Mouse (Mus musculus) midbrain, postnatal 0 days (tissue): Measurements from ENCODE around the gene Prss46. TPM values are rescaled to one million over a fixed set of nuclear protein-coding genes. Genes with fewer than 3 reads are reported as not detected.
"Not testable (repeated sequence)": the region's sequence is repeated elsewhere in the genome, so short reads cannot be mapped to it uniquely, and the experiment has no call there.

Experiments used
- ATAC-seq: fragments of 200-750 bp; cut with Nextera tagmentation; 2 replicates; pipeline ENCODE4 v1.8.0; 2017; ENCODE audit warnings: moderate number of reproducible peaks, mild to moderate bottlenecking, moderate TSS enrichment, moderate library complexity; ENCODE audit not compliant: low FRiP score
- DNase-seq: peaks from one replicate; pipeline ENCODE4 v3.0.0-alpha.2; 2015; ENCODE audit warnings: low spot score
- H3K27ac ChIP-seq: fragments of 300-500 bp; sonication (generic); 2 replicates; pipeline ENCODE4 v1.5.1; 2014; ENCODE audit warnings: low read depth, mild to moderate bottlenecking, low read length, mixed read lengths
- H3K27me3 ChIP-seq: fragments of 300-500 bp; sonication (generic); 2 replicates; pipeline ENCODE4 v1.6.1; 2014; ENCODE audit warnings: low read length, control low read depth, mixed read lengths; ENCODE audit not compliant: insufficient read depth
- H3K36me3 ChIP-seq: fragments of 300-500 bp; sonication (generic); 2 replicates; pipeline ENCODE4 v1.6.1; 2014; ENCODE audit warnings: low read length, control low read depth, mixed read lengths; ENCODE audit not compliant: insufficient read depth
- H3K4me1 ChIP-seq: fragments of 300-500 bp; sonication (generic); 2 replicates; pipeline ENCODE4 v1.6.1; 2014; ENCODE audit warnings: mild to moderate bottlenecking, control low read depth, antibody characterized with exemption, low read length, mixed read lengths; ENCODE audit not compliant: insufficient read depth
- H3K4me2 ChIP-seq: fragments of 300-500 bp; sonication (generic); 2 replicates; pipeline ENCODE4 v1.6.1; 2014; ENCODE audit warnings: low read depth, mild to moderate bottlenecking, low read length, mixed read lengths; ENCODE audit not compliant: poor library complexity, severe bottlenecking
- H3K4me3 ChIP-seq: fragments of 300-500 bp; sonication (generic); 2 replicates; pipeline ENCODE4 v1.5.1; 2014; ENCODE audit warnings: low read depth, mild to moderate bottlenecking, low read length, moderate library complexity
- H3K9ac ChIP-seq: fragments of 300-500 bp; sonication (generic); replicated peaks from 2 replicates; pipeline ENCODE4 v1.6.1; 2014; ENCODE audit warnings: mild to moderate bottlenecking, low read length, moderate library complexity, mixed read lengths; ENCODE audit not compliant: poor library complexity, severe bottlenecking
- H3K9me3 ChIP-seq: fragments of 300-500 bp; sonication (generic); 2 replicates; pipeline ENCODE4 v1.6.1; 2016; ENCODE audit warnings: low read length, control low read depth
- CTCF ChIP-seq: IDR thresholded peaks from 2 replicates; pipeline ENCODE4 v1.5.1; 2016; ENCODE audit warnings: antibody characterized with exemption, mild to moderate bottlenecking
- WGBS: fragments of 180-500 bp; shearing (Covaris S2); extraction: QIAGEN DNeasy Blood & Tissue Kit; methylation state at CpG from one replicate; pipeline ENCODE4 v1.1.7; 2014; 5-methylcytosine and 5-hydroxymethylcytosine counted together
- polyA plus RNA-seq: library from polyadenylated mRNA; unstranded; fragments of >200 nt; fragmentation: Nextera tagmentation; extraction: Ambion mirVana; gene quantifications from 2 replicates; pipeline ENCODE4 v1.2.1, GENCODE M21; 2015
- total RNA-seq: library from RNA; depleted of rRNA; stranded (reverse); fragments of >200 nt; gene quantifications from 2 replicates; pipeline ENCODE4 v1.2.3, GENCODE M21; 2014

Prss46 gene
- total and polyA plus RNA-seq, 2 experiments from 2014 or later, result 0.12 TPM; not detected in 1

DNA sequence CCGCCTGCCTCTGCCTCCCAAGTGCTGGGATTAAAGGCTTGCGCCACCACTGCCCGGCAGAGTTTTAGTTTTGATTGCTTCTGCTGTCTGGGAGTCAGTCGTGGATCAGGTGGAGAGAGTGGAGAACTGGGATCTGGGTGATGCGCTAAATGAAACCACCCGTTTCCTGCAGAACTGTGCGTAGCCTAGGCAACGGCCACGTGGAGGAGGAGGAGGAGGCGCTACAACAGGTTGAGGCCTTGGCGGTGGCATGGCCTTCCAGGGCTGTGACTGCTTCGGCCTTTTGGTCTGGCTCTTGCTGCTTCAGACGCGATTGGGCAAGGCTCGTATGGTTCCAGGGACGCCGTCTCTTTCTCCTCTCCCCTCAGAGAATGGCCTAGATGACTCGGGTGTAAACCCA lies 30.5 kb upstream of the Prss46 start, which contains the start of gene Prss44:
TSS of gene Prss44 (plus strand) at position 206 of the 400 bp plus-strand sequence.
- no peaks in the 10 kb centered on the region for H3K4me1 ChIP-seq
- DNase-seq (no peak), ATAC-seq (no peak)
- H3K9me3 ChIP-seq, result no peaks in the 10 kb centered on the region
- H3K4me2 ChIP-seq, result no peak within 1 kb of the TSS
- 71% methylated on average over 18 of the region's 18 CpGs for WGBS
- H3K9ac ChIP-seq, result no peak within 1 kb of the TSS
- no peaks in the 10 kb centered on the region for H3K27me3 ChIP-seq
- no peak for TF ChIP-seq CTCF
- H3K27ac ChIP-seq, result no peak within 1 kb of the TSS
- H3K36me3 ChIP-seq, result no peaks in the 10 kb centered on the region
- H3K4me3 ChIP-seq, result no peak within 1 kb of the TSS

DNA sequence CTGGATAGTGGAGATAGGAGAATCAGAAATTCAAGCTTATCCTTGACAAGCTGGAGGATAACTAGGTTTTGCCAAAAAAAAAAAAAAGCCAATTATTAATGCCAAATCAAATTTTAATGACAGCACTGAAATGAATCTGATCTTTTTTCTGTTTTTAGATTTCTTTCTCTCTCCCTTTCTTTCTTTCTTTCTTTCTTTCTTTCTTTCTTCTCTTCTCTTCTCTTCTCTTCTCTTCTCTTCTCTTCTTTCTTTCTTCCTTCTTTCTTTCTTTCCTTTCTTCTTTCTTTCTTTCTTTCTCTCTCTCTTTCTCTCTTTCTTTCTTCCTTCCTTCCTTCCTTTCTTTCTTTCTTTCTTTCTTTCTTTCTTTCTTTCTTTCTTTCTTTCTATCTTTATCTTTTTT lies 23.8 kb upstream of the Prss46 start:
- H3K4me3 ChIP-seq, H3K9ac ChIP-seq, H3K4me1 ChIP-seq, H3K36me3 ChIP-seq, H3K4me2 ChIP-seq, H3K27ac ChIP-seq, DNase-seq, ATAC-seq, H3K9me3 ChIP-seq, H3K27me3 ChIP-seq: not testable (repeated sequence)

DNA sequence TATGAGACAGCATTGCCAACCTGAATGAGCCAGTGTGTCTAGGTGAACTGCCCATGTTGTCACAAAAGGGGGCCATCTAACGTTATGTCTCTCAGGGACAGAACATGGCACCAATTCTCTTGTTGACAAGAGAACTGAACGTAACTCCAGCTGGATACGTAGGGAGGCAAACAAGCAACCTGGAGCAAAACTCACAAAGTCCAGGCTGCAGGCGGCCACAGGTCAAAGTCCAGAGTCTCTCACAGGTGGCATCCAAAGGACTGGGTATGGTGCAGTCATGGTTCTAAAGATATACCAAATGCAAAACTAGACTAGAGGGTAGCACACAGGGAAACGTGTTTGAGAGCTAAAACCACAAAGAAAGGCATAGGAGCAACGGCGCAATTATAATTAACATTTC lies 22.9 kb upstream of the Prss46 start:
- Histone ChIP-seq H3K27ac (no peak overlapping the region), H3K9ac (no peak overlapping the region), H3K27me3 (no peaks in the 10 kb centered on the region), H3K4me3 (no peak overlapping the region), H3K9me3 (no peaks in the 10 kb centered on the region), H3K4me2 (no peak overlapping the region), H3K36me3 (no peaks in the 10 kb centered on the region), H3K4me1 (no peaks in the 10 kb centered on the region)
- no peak for DNase-seq
- 87% methylated on average over 7 of the region's 7 CpGs for WGBS
- no peak for ATAC-seq
- no peak for TF ChIP-seq CTCF

DNA sequence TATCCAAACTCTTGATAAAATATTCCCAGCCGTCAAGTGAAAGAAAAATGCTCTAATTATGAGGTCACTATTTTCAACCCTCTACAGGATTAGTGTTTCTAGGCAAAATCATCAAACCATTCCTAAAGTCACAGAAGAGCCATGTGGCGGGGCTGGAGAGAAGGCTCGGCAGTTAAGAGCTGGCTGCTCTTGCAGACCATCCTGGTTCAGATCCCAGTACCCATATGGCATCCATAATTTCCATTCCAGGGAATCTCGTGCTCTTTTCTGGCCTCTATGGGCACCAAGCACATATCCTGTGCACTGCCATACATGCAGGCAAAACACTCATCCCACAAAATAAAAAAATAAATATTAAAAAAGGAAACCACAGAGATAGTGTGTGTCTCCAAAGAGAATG lies 18.9 kb upstream of the Prss46 start:
- Histone ChIP-seq H3K9ac (no peak overlapping the region), H3K9me3 (no peaks in the 10 kb centered on the region), H3K4me3 (no peak overlapping the region), H3K4me2 (no peak overlapping the region), H3K4me1 (no peaks in the 10 kb centered on the region), H3K36me3 (no peaks in the 10 kb centered on the region), H3K27me3 (no peaks in the 10 kb centered on the region), H3K27ac (no peak overlapping the region)
- DNase-seq (peak; percentile 41), ATAC-seq (no peak)
- 80% methylated on average over 4 of the region's 4 CpGs for WGBS
- no peak for TF ChIP-seq CTCF

DNA sequence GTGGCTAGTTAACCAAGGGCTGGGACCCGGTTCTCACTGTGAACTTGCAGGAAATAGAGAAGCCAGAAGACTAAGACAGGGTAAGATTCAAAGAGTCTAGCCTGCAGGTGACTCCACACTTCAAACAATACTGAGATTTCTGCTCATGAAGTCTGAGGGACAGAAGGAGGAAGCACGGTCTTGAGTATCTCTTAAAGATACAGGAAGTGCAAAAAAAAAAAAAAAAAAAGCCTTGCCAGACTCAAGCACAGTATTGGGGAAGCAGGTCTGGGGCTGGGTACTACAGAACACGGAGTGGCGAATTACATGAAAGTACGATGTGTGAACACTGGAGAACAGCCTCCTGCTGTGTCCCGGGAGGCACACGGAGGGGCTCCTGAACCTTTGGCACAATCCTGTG lies 18.5 kb upstream of the Prss46 start:
- Histone ChIP-seq H3K4me2 (no peak overlapping the region), H3K27ac (no peak overlapping the region), H3K4me1 (no peaks in the 10 kb centered on the region), H3K36me3 (no peaks in the 10 kb centered on the region), H3K27me3 (no peaks in the 10 kb centered on the region), H3K9ac (no peak overlapping the region), H3K4me3 (no peak overlapping the region), H3K9me3 (no peaks in the 10 kb centered on the region)
- DNase-seq (no peak), ATAC-seq (no peak)
- 69% methylated on average over 7 of the region's 7 CpGs for WGBS
- TF ChIP-seq CTCF, result no peak

DNA sequence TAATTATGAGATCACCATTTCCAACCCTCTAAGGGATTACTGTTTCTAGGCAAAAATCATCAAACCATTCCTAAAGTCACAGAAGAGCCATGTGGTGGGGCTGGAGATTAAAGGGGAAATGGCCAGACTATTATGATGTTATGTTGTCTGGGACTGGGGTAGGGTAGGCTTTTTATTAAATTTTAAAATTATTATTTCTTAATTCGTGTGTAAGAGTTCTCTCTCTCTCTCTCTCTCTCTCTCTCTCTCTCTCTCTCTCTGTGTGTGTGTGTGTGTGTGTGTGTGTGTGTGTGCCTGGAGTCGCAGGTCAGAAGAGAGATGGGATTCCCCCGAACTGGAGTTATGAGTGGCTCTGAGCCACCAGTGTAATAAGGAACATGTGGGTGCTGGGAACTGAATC lies 17.9 kb upstream of the Prss46 start, which contains the start of gene Prss43:
TSS of gene Prss43 (plus strand) at position 301 of the 400 bp plus-strand sequence.
- no peak for TF ChIP-seq CTCF

GRCm38 (mm10) chr9:110833021-110833420 lies 11.3 kb upstream of the Prss46 start:
- H3K36me3 ChIP-seq, result no peaks in the 10 kb centered on the region
- no peaks in the 10 kb centered on the region for H3K27me3 ChIP-seq
- no peak for DNase-seq
- WGBS, result 70% methylated on average over 5 of the region's 5 CpGs
- H3K4me2 ChIP-seq, result no peak overlapping the region
- no peaks in the 10 kb centered on the region for H3K9me3 ChIP-seq
- H3K4me1 ChIP-seq, result no peaks in the 10 kb centered on the region
- H3K4me3 ChIP-seq, result no peak overlapping the region
- no peak for ATAC-seq
- no peak for TF ChIP-seq CTCF
- no peak overlapping the region for H3K9ac ChIP-seq
- no peak overlapping the region for H3K27ac ChIP-seq

More for the DNA sequence above, 17.9 kb upstream of the Prss46 start, which contains the start of gene Prss43:
- no peak for DNase-seq
- no peak within 1 kb of the TSS for H3K4me2 ChIP-seq
- no peak within 1 kb of the TSS for H3K9ac ChIP-seq
- ATAC-seq, result no peak
- WGBS, result 86% methylated on average over 3 of the region's 3 CpGs
- H3K27me3 ChIP-seq, result no peaks in the 10 kb centered on the region
- no peak within 1 kb of the TSS for H3K27ac ChIP-seq
- H3K4me1 ChIP-seq, result no peaks in the 10 kb centered on the region
- no peak within 1 kb of the TSS for H3K4me3 ChIP-seq
- no peaks in the 10 kb centered on the region for H3K9me3 ChIP-seq
- H3K36me3 ChIP-seq, result no peaks in the 10 kb centered on the region
